Mouse (Mus musculus): ENCODE measurements around the gene S100a7a.

DNA sequence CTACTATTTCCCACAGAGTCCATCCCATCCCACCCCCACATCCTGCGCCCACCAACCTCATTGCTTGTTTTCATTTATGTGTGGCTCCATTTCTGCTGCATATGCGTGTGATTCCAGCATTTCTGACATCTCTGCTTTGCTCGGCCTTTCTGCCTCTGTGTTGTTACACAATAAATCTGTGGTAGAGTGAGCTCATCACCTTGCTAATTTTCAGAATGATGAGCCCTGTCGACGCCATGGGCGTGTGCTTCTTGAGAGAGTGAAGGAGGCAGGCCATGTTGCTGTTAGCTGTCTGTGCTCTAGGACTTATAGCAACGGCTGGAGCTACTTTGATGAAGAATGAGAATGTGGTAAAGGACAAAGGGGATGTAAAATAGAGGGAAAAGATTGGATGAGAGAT, 12.8 kb upstream of the S100a7a start:
- no peak for TF ChIP-seq CTCF (IDR thresholded peaks at IDR 0.05; ENCODE audit: insufficient read depth, low read depth, low read length)
- TF ChIP-seq POLR2A (IDR thresholded peaks at IDR 0.05; ENCODE audit: insufficient read depth, low read depth, low read length), result no peak

Measured in olfactory bulb, adult 2 months (tissue).